Mouse (Mus musculus) cortical plate, adult 2 months (tissue): ENCODE data around the gene Ly6g5c. TPM values are rescaled to one million over a fixed set of nuclear protein-coding genes. Genes with fewer than 3 reads are reported as not detected.

Experiments used
- H3K27ac ChIP-seq: fragments of 200-500 bp; 2 replicates; pipeline ENCODE4 v1.5.1; 2012; ENCODE audit warnings: low read length, control low read depth, inconsistent platforms; ENCODE audit not compliant: insufficient read depth
- H3K4me1 ChIP-seq: fragments of 200-500 bp; 2 replicates; pipeline ENCODE4 v1.6.1; 2011; ENCODE audit warnings: low read length; ENCODE audit not compliant: control insufficient read depth, insufficient read depth
- H3K4me3 ChIP-seq: fragments of 200-500 bp; 2 replicates; pipeline ENCODE4 v1.5.1; 2011; ENCODE audit warnings: mild to moderate bottlenecking, low read length, control low read depth; ENCODE audit not compliant: insufficient read depth
- CTCF ChIP-seq: fragments of 200-500 bp; IDR thresholded peaks from 2 replicates; pipeline ENCODE4 v1.5.1; 2011; ENCODE audit warnings: mild to moderate bottlenecking, control low read depth, low read length; ENCODE audit not compliant: insufficient read depth; ENCODE audit errors: extremely low read depth
- POLR2A ChIP-seq: fragments of 200-500 bp; IDR thresholded peaks from 2 replicates; pipeline ENCODE4 v1.6.1; 2011; ENCODE audit warnings: mild to moderate bottlenecking, low read length, control low read depth; ENCODE audit not compliant: insufficient read depth; ENCODE audit errors: extremely low read depth
- polyA plus RNA-seq: library from polyadenylated mRNA; depleted of rRNA; stranded (reverse); fragments of >200 nt; gene quantifications from 2 replicates; pipeline ENCODE4 v1.2.3, GENCODE M21; 2012; rRNA removed

Gene Ly6g5c
- not detected in 2 replicates for polyA plus RNA-seq

DNA sequence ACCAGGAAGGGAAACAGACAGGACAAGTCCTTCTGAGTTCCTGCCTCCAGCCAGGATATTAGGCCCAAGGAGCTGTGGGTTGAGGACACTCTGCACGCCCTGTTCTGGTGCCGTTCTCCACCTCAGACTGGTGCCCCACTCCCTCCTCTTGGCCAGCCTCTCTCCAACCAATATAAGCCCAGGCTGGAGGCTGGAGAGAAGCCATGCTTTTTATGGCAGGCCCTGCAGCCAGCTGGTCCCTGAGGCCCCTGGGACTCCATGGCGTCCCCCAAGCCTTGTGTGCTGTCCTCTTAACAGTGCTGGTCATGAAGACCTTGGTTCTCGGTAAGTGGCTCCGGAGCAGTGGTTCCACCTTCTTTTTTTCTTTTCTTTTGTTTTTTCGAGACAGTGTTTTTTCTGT, at the start of gene Ly6g5c:
Ly6g5c (plus strand) TSS at position 183 of the 400 bp plus-strand sequence.
- Histone ChIP-seq H3K4me1 (peaks cover 2% of the 10 kb centered on the region; the same call in 1 of the 2 replicates), H3K27ac (no peak within 1 kb of the TSS), H3K4me3 (no peak within 1 kb of the TSS)
- no peak for TF ChIP-seq POLR2A
- no peak for TF ChIP-seq CTCF

- peak overlapping the region; percentile 86; the same call in 1 of the 2 replicates for H3K4me3 ChIP-seq
- no peak for TF ChIP-seq POLR2A
- no peak for TF ChIP-seq CTCF
- H3K27ac ChIP-seq = no peak overlapping the region
- H3K4me1 ChIP-seq = no peaks in the 10 kb centered on the region
These were observed 49.8 kb upstream of the Ly6g5c start for GRCm38 (mm10) chr17:35058316-35058715.

DNA sequence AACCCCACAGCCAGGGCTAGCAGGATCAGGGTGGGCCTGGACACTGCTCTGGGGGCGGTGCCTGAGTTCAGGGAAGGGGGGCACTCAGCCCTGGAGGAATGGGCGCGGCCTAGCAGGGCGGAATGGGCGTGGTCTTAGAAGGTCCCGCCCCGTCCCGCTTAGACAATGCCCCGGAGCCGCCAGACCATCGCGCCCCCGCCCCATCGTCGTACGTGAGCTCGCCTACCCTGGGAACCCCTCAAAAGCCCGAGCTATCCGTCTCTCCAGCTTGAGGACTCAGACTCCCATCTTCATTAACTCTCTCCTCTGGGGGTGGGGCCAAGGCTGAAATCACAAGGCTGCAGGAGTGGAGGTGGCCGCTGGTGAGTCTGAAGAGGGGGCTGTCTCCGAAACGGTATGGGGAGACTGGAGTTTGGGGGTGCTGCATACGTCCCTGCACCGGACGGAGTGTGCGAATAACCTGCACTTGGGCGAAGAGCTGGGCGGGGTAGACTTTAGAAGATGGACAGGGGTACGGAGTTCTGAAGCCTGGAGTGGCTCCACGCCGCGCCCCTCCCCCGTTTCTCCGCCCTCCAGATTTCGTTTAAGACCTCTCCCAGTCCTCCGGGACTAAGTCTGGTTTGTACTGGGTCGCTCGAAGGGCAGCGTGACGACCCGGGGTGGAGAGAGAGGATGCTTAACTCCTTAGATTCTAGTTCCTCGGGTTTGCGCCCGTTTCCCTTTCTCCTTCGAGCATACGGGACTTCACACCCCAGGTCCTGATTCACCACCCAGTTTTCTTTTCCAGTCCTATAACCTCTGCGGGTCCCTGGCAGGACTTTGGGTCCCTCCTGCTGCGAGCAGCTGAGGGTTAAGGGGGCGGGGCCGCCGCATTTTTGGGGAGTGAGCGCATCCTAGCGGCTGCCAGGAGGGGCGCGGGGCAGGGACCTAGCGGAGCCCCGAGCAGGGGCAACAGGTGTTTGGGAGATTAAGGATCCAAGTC, 48.9 kb upstream of the Ly6g5c start, which contains the start of gene Ddah2:
Ddah2 (plus strand) TSS at position 125 of the 982 bp plus-strand sequence.
- H3K4me1 ChIP-seq = no peaks in the 10 kb centered on the region
- H3K27ac ChIP-seq = no peak within 1 kb of the TSS
- 0 out of 2 replicates have a peak, but pooled peaks have one; percentile 16 for TF ChIP-seq CTCF
- TF ChIP-seq POLR2A = no peak
- peak within 1 kb of the TSS; percentile 86 for H3K4me3 ChIP-seq

DNA sequence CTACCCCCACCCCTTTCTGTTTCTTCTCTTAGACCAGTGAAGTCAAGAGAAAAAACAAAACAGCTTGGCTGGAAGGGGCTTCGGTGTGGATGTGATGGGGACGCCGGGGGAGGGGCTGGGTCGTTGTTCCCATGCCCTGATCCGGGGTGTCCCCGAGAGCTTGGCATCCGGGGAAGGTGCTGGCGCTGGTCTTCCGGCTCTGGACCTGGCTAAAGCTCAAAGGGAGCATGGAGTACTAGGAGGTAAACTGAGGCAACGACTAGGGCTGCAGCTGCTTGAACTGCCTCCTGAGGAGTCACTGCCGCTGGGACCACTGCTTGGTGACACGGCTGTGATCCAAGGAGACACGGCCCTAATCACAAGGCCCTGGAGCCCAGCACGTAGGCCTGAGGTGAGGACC, 48.0 kb upstream of the Ly6g5c start:
- TF ChIP-seq CTCF (no peak), POLR2A (no peak)
- H3K4me3 ChIP-seq = peak overlapping the region; percentile 86; the same call in 1 of the 2 replicates
- no peaks in the 10 kb centered on the region for H3K4me1 ChIP-seq
- no peak overlapping the region for H3K27ac ChIP-seq

DNA sequence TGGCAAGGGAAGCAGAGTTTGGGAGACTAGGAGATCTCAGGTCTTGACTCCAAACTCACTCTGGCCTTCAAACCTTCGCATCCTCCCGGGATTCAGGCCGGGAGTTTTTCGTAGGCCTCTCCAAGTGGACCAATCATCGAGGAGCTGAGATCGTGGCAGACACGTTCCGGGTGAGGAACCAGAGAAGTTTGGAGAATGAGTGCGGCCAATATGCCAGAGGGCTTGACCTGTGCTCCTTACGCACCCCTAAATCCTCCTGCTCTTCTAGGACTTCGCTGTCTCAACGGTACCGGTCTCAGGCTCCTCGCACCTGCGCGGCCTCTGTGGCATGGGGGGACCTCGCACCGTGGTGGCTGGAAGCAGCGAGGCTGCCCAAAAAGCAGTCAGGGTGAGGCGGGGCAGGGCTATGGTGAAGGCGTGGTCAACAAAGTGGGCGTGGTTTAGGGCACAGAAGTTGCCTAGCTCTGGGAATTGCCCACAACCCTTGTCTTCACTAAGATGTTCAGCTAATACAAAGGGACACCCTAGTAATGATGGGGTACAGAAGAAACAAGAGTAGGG, 47.3 kb upstream of the Ly6g5c start:
- Histone ChIP-seq H3K4me3 (no peak overlapping the region), H3K27ac (no peak overlapping the region), H3K4me1 (no peaks in the 10 kb centered on the region)
- TF ChIP-seq POLR2A (no peak), CTCF (no peak)

DNA sequence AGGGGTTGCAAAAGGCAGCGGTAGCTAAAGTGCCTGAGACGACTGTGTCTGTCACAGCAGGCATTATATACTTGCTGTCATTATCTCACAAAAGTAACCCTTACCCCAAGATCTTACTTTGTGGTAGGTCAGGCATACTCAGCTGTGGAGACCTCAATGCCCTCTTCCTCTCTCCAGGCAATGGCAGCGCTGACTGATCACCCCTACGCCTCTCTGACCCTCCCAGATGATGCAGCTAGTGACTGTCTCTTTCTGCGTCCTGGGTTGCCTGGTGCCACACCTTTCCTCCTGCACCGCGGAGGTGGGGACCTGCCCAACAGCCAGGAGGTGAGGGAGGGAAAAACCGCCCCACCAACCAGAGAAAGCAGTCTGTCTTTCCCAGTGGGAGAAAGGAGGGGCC, 46.8 kb upstream of the Ly6g5c start:
- Histone ChIP-seq H3K27ac (no peak overlapping the region), H3K4me1 (no peaks in the 10 kb centered on the region)
- no peak for TF ChIP-seq CTCF
- TF ChIP-seq POLR2A = no peak

DNA sequence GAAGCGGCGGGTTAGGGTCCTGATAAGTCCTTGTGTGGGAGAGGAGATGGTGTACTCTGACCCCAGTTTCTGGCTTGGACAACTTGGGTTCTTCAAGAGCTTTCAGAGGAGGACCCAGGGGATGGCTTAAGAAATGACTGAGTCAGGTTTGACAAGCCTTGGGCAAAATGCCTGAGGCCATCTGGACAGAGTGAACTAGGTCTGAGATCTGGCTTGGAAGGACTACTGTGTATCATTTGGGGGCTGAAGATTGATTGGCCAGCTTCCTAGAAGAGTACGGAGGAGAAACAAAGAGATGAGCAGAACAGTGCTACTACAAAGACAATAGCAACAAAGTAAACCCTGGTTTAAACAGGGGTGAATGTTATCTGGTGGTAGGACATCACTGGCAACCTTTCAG, 44.6 kb upstream of the Ly6g5c start:
- Histone ChIP-seq H3K27ac (no peak overlapping the region), H3K4me1 (no peaks in the 10 kb centered on the region), H3K4me3 (no peak overlapping the region)
- TF ChIP-seq POLR2A = no peak
- no peak for TF ChIP-seq CTCF

More for the DNA sequence above, 46.8 kb upstream of the Ly6g5c start:
- no peak overlapping the region for H3K4me3 ChIP-seq

- no peak overlapping the region for H3K27ac ChIP-seq
- TF ChIP-seq CTCF (no peak), POLR2A (no peak)
These were observed 43.7 kb upstream of the Ly6g5c start for GRCm38 (mm10) chr17:35064378-35064877.

More at GRCm38 (mm10) chr17:35064378-35064877, 43.7 kb upstream of the Ly6g5c start:
- H3K4me1 ChIP-seq = no peaks in the 10 kb centered on the region
- no peak overlapping the region for H3K4me3 ChIP-seq
